Mouse (Mus musculus): ENCODE results near the gene Nrp1. TPM values are rescaled to one million over a fixed set of nuclear protein-coding genes. Genes with fewer than 3 reads are reported as not detected.

Gene Nrp1
- polyA plus RNA-seq, 1 experiment from 2014 or later, result 52.5 TPM

DNA sequence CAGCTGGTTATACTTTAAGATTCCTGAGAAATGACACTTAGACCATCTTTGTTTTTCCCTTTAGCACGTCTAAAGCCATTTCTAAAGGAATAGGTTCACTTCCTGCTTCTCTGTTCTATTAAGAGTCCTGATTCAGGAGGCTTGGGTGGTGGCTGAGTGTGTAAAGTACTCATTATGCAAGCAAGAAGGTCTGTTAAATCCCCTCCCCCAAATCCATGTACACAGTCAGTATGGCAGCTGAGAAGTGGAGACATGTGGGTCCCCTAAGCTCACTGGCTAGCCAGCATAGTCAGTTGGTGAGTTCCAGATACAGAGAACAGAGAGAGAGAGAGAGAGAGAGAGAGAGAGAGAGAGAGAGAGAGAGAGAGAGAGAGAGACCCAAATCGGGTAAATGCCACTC is 116.2 kb downstream of the Nrp1 start:
- 58% methylated on average over 2 of the region's 2 CpGs for WGBS
- ATAC-seq, result no peak

DNA sequence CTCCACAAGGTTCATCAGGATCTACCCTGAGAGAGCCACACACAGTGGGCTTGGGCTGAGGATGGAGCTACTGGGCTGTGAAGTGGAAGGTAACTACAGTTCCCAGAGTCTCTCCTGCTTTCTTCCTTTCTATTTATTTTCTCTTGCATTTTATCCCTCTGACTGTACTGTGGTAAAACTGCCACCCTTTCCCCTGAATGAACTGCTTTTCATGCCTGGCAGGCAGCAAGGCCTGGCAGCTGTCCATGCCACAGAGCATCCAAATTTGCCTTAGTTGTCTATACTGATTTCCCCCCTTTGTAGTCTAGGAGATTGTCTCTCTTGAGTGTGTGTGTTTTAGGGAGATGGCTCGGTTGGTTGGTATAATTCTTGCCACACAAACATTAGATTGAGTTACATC is 117.8 kb downstream of the Nrp1 start:
- peaks cover 4% of the 10 kb centered on the region; the same call in 1 of the 2 replicates for H3K36me3 ChIP-seq
- WGBS, result 75% methylated on average over 1 of the region's 1 CpGs
- H3K9ac ChIP-seq (replicated peaks), result no peak overlapping the region
- no peak overlapping the region for H3K27ac ChIP-seq
- H3K9me3 ChIP-seq, result no peaks in the 10 kb centered on the region
- H3K4me1 ChIP-seq (replicated peaks), result no peaks in the 10 kb centered on the region
- no peak for ATAC-seq
- H3K4me2 ChIP-seq (replicated peaks), result no peak overlapping the region
- no peaks in the 10 kb centered on the region for H3K27me3 ChIP-seq
- no peak overlapping the region for H3K4me3 ChIP-seq (replicated peaks)

More for the DNA sequence above, 116.2 kb downstream of the Nrp1 start:
- peaks cover 8% of the 10 kb centered on the region; the same call in 1 of the 2 replicates for H3K36me3 ChIP-seq
- H3K4me1 ChIP-seq (replicated peaks), result no peaks in the 10 kb centered on the region
- no peak overlapping the region for H3K4me2 ChIP-seq (replicated peaks)
- no peaks in the 10 kb centered on the region for H3K27me3 ChIP-seq
- H3K27ac ChIP-seq, result no peak overlapping the region
- no peak overlapping the region for H3K9ac ChIP-seq (replicated peaks)
- no peaks in the 10 kb centered on the region for H3K9me3 ChIP-seq
- H3K4me3 ChIP-seq (replicated peaks), result no peak overlapping the region

DNA sequence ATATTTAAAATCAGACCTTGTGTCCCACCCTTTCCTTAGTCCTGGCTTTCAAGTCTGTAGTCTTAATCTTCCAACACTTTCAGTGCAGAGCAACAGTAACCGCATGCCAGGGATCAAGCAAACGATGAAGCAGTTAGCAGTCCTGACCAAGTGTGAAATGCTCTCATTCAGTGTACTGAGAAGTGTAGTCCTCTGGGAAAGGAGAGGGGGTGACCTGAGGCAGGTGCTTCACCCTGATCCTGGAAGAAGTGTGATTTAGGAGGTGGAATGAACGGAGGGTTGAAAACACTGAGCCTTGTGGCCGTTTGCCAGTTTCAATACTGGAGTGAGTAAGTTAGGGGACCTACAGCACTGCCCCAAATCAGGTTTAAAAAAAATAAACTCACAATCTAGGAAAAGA is 119.6 kb downstream of the Nrp1 start:
- no peaks in the 10 kb centered on the region for H3K4me1 ChIP-seq (replicated peaks)
- H3K36me3 ChIP-seq, result peaks cover 6% of the 10 kb centered on the region; the same call in 1 of the 2 replicates
- no peak for ATAC-seq
- H3K4me3 ChIP-seq (replicated peaks), result no peak overlapping the region
- no peak overlapping the region for H3K27ac ChIP-seq
- no peak overlapping the region for H3K4me2 ChIP-seq (replicated peaks)
- no peaks in the 10 kb centered on the region for H3K27me3 ChIP-seq
- H3K9ac ChIP-seq (replicated peaks), result no peak overlapping the region
- WGBS, result 82% methylated on average over 4 of the region's 4 CpGs
- H3K9me3 ChIP-seq, result no peaks in the 10 kb centered on the region

DNA sequence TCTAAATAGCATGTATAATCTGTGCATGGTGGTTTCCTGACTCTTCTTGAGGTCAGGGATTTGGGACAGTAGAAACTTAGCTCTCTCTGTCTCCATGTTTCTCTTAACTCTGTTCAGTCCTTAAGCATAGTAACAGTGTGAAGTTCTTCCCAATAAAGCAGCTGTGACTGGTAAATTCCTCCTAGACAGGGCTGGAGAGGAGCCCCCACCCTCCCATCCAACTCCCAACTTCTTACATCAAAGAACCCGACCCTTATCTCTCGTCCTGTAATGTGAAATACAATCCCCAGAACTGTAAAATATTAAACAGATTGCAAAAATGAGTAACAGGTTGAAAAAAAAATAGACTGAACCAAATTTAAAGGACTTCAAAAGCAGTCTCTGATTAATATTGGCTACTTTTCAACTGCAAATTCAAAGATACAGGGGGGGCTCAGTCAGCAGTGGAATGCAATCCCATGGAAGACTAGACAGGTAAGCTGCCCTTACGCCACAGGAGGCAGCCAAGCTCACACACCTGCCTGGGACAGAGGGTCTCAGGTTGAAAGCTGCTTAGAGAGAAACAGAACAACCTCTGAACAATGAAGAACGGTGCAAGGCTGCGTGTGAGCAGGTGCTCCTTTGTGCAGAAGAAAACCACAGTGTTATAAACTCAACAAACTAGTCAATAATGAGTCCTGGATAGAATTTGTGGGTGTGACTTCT is 121.1 kb downstream of the Nrp1 start:
- Histone ChIP-seq H3K27ac (no peak overlapping the region), H3K4me3 (replicated peaks) (no peak overlapping the region), H3K36me3 (peaks cover 6% of the 10 kb centered on the region; the same call in 1 of the 2 replicates), H3K9ac (replicated peaks) (no peak overlapping the region), H3K27me3 (no peaks in the 10 kb centered on the region), H3K4me2 (replicated peaks) (no peak overlapping the region), H3K9me3 (no peaks in the 10 kb centered on the region), H3K4me1 (replicated peaks) (no peaks in the 10 kb centered on the region)
- 76% methylated on average over 5 of the region's 5 CpGs for WGBS
- no peak for ATAC-seq

DNA sequence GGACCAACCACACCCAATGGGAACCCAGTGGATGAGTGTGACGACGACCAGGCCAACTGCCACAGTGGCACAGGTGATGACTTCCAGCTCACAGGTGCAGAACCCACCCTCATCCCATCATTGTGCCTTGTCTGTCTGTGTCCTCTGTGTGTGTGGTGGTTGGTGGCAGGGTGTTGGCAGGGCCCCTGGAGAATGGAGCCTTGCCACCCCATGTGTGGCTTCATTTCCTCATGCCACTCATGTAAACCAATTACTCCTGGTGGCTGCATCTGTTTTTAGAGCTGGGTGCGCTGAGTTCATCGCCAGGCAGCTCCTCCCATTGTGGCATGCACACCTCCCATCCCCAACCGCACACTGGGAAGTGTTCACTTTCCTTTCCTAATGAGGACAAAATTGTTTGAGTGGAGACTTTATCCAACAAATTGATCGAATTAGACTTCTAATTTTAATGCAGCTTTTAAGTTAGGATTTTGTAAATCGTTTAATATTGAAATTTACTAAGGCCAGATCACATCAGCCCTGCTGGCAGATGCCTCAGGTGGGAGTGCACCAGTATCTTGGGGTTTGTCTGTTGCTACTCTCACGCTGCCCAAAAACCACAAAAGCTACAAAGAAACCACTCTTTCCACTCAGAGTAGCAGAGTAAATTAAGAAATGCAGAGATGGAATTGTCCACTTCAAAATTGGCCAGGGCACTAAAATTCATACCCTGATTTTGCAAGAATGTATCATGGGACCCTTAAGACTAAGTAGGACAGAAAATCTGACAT is 122.7 kb downstream of the Nrp1 start:
- Histone ChIP-seq H3K4me2 (replicated peaks) (no peak overlapping the region), H3K27me3 (no peaks in the 10 kb centered on the region), H3K9ac (replicated peaks) (no peak overlapping the region), H3K9me3 (no peaks in the 10 kb centered on the region), H3K4me1 (replicated peaks) (peaks cover 6% of the 10 kb centered on the region; the same call in 1 of the 2 replicates), H3K36me3 (peaks cover 6% of the 10 kb centered on the region; the same call in 1 of the 2 replicates), H3K27ac (no peak overlapping the region), H3K4me3 (replicated peaks) (no peak overlapping the region)
- WGBS, result 91% methylated on average over 8 of the region's 8 CpGs
- no peak for ATAC-seq

DNA sequence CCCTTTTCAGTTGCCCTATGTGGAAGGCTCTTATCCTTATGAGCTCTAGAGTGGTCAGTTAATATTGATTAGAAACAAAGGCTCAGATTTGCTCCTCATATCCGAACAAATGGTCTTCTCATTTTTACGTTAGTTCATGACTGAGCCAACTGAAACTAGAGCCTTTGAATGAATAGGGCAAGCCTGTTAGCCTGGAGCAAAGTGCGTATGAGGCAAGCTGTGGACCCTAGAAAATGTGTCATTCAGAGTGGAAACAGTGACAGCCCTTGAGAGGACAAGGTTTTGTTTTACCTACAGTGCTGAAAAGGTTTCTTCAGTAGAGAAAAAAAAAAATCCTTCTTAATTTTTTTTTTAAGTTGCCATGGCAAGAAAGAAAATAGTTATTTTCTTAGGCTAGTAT is 124.9 kb downstream of the Nrp1 start:
- H3K4me3 ChIP-seq (replicated peaks), result no peak overlapping the region
- H3K9ac ChIP-seq (replicated peaks), result no peak overlapping the region
- WGBS, result 80% methylated on average over 3 of the region's 3 CpGs
- H3K27me3 ChIP-seq, result no peaks in the 10 kb centered on the region
- no peak overlapping the region for H3K27ac ChIP-seq
- H3K4me1 ChIP-seq (replicated peaks), result peaks cover 12% of the 10 kb centered on the region
- no peak overlapping the region for H3K4me2 ChIP-seq (replicated peaks)
- H3K36me3 ChIP-seq, result peaks cover 6% of the 10 kb centered on the region; the same call in 1 of the 2 replicates
- no peak for ATAC-seq
- H3K9me3 ChIP-seq, result no peaks in the 10 kb centered on the region

DNA sequence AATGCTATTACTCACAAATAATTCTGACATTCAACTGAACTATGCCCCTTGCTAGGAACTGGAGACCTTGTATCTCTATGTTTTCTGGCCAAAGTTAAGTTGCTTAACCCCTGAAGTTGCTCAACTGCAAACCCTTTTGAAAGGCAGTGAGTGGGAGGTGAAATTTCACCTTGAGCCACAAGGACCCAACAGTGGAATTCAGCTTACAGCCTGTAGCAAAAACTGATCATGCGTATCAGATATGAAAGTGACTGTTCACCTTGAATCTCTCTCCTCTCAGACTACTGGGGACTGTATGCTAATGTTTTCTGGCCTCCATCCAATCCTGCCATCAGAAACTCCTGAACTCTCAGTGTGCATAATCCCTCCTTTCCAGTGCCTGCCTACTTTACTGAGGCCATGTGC is 126.3 kb downstream of the Nrp1 start:
- no peak overlapping the region for H3K4me3 ChIP-seq (replicated peaks)
- no peak overlapping the region for H3K27ac ChIP-seq
- H3K4me2 ChIP-seq (replicated peaks), result no peak overlapping the region
- peaks cover 12% of the 10 kb centered on the region for H3K4me1 ChIP-seq (replicated peaks)
- H3K27me3 ChIP-seq, result no peaks in the 10 kb centered on the region
- 90% methylated on average over 1 of the region's 1 CpGs for WGBS
- no peak for ATAC-seq
- H3K9ac ChIP-seq (replicated peaks), result no peak overlapping the region
- peaks cover 6% of the 10 kb centered on the region; the same call in 1 of the 2 replicates for H3K36me3 ChIP-seq
- H3K9me3 ChIP-seq, result no peaks in the 10 kb centered on the region

DNA sequence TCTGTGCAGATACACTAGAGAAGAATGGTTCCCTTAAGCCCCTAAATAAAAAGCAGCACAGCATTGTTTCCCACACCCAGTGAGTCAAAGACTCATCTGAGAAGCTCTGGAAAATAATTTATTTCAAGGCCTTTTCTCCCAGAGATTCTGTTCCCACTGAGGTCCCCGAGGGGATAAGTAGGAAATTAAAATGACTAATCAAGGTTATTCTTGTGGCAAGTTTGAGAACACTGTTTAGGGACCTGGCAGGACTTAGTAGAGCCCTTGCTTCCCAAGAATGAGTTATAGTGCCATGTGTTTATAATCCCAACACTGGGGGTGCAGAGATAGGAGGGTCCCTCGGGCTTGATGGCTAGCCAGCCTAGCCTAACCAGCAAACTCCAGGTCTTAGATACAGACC is 127.6 kb downstream of the Nrp1 start:
- Histone ChIP-seq H3K9me3 (no peaks in the 10 kb centered on the region), H3K36me3 (0 out of 2 replicates have a peak, but pooled peaks cover 3% of the 10 kb centered on the region), H3K9ac (replicated peaks) (no peak overlapping the region), H3K27me3 (no peaks in the 10 kb centered on the region), H3K4me1 (replicated peaks) (peaks cover 12% of the 10 kb centered on the region), H3K4me3 (replicated peaks) (no peak overlapping the region), H3K27ac (no peak overlapping the region), H3K4me2 (replicated peaks) (no peak overlapping the region)
- ATAC-seq, result no peak
- 73% methylated on average over 2 of the region's 2 CpGs for WGBS

DNA sequence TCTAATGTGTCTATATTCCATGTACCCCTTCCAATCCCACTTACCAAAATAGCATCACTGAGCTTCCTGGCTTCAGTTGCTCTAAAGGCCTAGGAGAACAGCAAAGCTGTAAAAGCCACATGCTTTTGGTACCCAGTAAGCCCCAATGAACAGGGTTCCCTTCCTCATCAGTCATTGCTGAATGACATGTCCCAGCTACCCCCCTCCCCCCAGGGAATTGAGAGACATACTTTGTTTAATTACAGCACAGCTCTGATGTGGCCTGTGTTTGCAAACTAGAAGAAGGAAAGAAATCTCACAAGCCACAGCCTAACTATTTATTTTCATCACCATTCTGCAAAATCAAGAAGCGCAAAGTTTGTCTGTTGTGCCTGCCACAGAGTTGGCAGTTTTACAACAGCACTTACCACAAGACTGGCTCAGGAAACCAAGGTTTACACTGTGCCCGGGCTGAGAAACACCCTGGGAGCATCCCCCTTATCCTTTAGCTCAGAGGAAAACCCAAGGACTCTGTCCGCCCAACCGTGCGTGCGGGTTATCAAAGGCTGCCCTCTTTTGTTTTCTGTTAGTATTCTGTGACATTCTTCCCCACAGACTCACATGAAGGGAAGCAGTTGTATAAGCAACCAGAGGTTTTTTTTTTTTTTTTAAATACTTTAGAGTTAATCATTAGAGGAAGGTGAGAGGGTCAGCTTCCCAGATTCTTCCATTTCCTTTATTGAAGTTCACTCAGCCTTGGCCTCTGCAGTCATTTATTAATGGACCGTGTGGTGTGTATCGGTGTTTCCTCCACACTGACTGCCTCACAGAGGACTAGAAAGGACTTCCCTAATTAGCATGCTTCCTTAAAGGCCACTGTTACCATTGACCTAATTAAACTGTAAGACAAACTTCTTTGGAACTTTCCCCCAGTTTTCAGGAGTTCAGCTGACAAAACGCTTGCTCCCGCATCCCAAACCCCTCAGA is 129.8 kb downstream of the Nrp1 start:
- Histone ChIP-seq H3K36me3 (no peaks in the 10 kb centered on the region; the same call in 1 of the 2 replicates), H3K4me3 (replicated peaks) (no peak overlapping the region), H3K9ac (replicated peaks) (no peak overlapping the region), H3K27ac (no peak overlapping the region), H3K4me1 (replicated peaks) (peaks cover 12% of the 10 kb centered on the region), H3K4me2 (replicated peaks) (no peak overlapping the region), H3K9me3 (no peaks in the 10 kb centered on the region), H3K27me3 (no peaks in the 10 kb centered on the region)
- 12% methylated on average over 10 of the region's 10 CpGs for WGBS
- ATAC-seq, result no peak

DNA sequence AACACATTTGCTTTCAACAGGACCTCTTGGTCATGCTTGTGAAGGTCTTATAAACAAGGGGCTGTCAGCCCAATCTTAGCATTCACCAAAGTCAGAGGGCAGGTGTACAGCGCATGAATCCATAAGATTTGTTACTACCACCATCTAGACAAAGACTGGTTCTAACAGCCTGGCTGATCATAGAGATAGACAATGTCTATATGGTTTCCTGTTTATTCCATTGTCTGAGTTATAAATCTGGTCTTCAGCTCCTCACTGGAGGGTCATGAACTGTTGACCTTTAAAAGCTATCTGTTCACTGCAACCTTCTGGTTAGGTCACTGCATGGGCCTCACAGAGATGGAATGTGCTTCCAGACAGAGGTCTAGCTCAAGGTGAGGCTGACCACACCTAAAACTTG is 130.9 kb downstream of the Nrp1 start:
- 93% methylated on average over 1 of the region's 1 CpGs for WGBS
- H3K27ac ChIP-seq, result no peak overlapping the region
- H3K4me2 ChIP-seq (replicated peaks), result no peak overlapping the region
- no peak overlapping the region for H3K9ac ChIP-seq (replicated peaks)
- H3K4me3 ChIP-seq (replicated peaks), result no peak overlapping the region
- H3K36me3 ChIP-seq, result peaks cover 5% of the 10 kb centered on the region
- H3K9me3 ChIP-seq, result no peaks in the 10 kb centered on the region
- no peaks in the 10 kb centered on the region for H3K27me3 ChIP-seq
- H3K4me1 ChIP-seq (replicated peaks), result peaks cover 12% of the 10 kb centered on the region
- no peak for ATAC-seq

DNA sequence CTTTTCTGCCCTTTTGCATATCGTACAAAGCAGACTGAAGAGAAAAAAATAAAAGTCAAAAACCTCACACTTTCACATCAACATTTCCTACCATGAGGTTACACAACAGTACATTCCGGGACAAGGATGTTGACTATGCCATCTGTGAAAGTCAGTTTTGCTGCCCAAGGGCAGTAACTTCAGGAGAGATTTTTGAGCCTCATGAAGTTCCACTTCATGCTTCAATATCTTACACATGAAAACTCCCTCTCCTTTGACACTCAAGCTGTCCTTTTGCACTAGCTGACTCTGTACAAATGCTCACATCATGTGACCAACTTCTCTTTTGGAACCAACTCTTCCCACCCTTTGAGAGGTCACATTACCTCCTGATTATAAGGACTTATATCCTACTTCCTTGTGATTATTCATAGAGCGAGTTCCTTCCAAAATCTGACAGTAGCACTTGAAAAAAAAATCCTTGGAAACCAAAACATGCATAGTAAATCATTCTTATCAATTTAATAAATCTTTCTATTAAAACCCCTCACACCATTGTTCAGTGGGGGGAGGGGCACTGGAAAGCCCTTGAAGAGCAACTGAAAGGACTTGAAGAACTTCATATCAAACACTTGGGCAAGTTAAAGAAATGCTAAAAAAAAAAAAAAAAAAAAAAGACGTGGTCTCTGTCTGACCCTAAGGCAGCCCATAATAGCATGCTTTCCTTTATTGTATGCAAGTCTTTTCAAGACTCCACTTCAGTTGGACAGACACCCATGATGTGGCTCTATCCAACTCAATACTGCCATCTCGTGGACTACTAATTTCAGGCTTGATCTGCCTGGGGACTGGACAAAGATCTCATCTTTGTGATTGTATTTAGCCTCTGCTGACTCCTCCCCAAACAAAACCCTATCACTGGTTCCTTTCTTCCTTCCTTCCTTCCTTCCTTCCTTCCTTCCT is 133.0 kb downstream of the Nrp1 start:
- H3K4me3 ChIP-seq (replicated peaks), result no peak overlapping the region
- peaks cover 7% of the 10 kb centered on the region for H3K4me1 ChIP-seq (replicated peaks)
- no peak overlapping the region for H3K9ac ChIP-seq (replicated peaks)
- H3K4me2 ChIP-seq (replicated peaks), result no peak overlapping the region
- H3K9me3 ChIP-seq, result no peaks in the 10 kb centered on the region
- WGBS, result 56% methylated on average over 5 of the region's 5 CpGs
- H3K27me3 ChIP-seq, result no peaks in the 10 kb centered on the region
- peaks cover 5% of the 10 kb centered on the region for H3K36me3 ChIP-seq
- peak; percentile 84 for ATAC-seq
- no peak overlapping the region for H3K27ac ChIP-seq

Data from midbrain, embryonic 13.5 days (tissue).